Mouse (Mus musculus): ENCODE measurements around the gene Msl1. TPM values are rescaled to one million over a fixed set of nuclear protein-coding genes. Genes with fewer than 3 reads are reported as not detected.
"Not testable (repeated sequence)": the region's sequence is repeated elsewhere in the genome, so short reads cannot be mapped to it uniquely, and the experiment has no call there.

The Msl1 gene
- polyA plus RNA-seq, 1 experiment from 2014 or later: 11.3 TPM

DNA sequence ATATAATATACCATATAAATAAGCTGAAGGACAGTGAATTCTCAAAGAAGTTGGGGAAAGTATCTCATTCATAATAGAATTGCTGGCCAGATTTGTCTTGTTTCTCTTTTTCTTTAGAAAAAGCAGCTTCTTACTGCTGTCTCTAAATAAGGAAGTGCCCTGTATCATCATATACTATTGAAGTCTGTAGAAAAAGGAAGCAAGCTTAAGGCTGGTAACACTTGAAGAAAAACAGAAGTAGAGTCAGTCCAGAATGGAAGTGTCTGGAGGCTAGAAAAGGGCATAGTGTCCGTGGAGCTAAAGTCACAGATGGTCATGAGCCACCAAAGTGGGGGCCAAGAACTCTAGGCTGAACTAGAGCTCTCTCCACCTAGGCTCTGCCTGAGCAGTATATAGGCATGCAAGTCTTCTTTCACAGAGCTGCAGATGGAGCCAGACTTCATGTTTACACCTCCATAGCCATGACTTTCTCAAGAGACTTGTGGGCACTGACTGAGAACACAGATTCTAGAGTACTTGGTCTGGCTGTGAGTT is 21.5 kb downstream of the Msl1 start:
- ATAC-seq (ENCODE audit: low FRiP score, low TSS enrichment) (no peak), DNase-seq (ENCODE audit: low spot score) (no peak)
- Histone ChIP-seq H3K9ac (ENCODE audit: low read length) (no peak overlapping the region), H3K4me1 (replicated peaks; ENCODE audit: control insufficient read depth, insufficient read depth) (no peaks in the 10 kb centered on the region), H3K9me3 (ENCODE audit: control insufficient read depth, low read length) (no peaks in the 10 kb centered on the region), H3K27me3 (ENCODE audit: control insufficient read depth, insufficient read depth, low read length) (no peaks in the 10 kb centered on the region), H3K4me3 (ENCODE audit: low read depth, low read length) (no peak overlapping the region), H3K27ac (replicated peaks) (no peak overlapping the region), H3K4me2 (replicated peaks; ENCODE audit: low read depth) (no peak overlapping the region), H3K36me3 (ENCODE audit: control insufficient read depth, insufficient read depth, low read length) (peaks cover 18% of the 10 kb centered on the region)
- TF ChIP-seq EP300 (optimal IDR thresholded peaks at IDR 0.05) (no peak), CTCF (IDR thresholded peaks at IDR 0.05; ENCODE audit: low read depth) (no peak)
- 88% methylated on average over 1 of the region's 1 CpGs for WGBS

- no peaks in the 10 kb centered on the region for H3K27me3 ChIP-seq (ENCODE audit: control insufficient read depth, insufficient read depth, low read length)
- no peaks in the 10 kb centered on the region for H3K4me1 ChIP-seq (replicated peaks; ENCODE audit: control insufficient read depth, insufficient read depth)
- no peak overlapping the region for H3K27ac ChIP-seq (replicated peaks)
- ATAC-seq (ENCODE audit: low FRiP score, low TSS enrichment) (no peak), DNase-seq (ENCODE audit: low spot score) (no peak)
- no peak for TF ChIP-seq CTCF (IDR thresholded peaks at IDR 0.05; ENCODE audit: low read depth)
- no peak for TF ChIP-seq EP300 (optimal IDR thresholded peaks at IDR 0.05)
- H3K9ac ChIP-seq (ENCODE audit: low read length): no peak overlapping the region
- 91% methylated on average over 5 of the region's 5 CpGs for WGBS
- peaks cover 35% of the 10 kb centered on the region for H3K36me3 ChIP-seq (ENCODE audit: control insufficient read depth, insufficient read depth, low read length)
- H3K4me2 ChIP-seq (replicated peaks; ENCODE audit: low read depth): no peak overlapping the region
- H3K9me3 ChIP-seq (ENCODE audit: control insufficient read depth, low read length): no peaks in the 10 kb centered on the region
- H3K4me3 ChIP-seq (ENCODE audit: low read depth, low read length): no peak overlapping the region
Measured at GRCm38 (mm10) chr11:98820968-98821367, 25.7 kb downstream of the Msl1 start.

- H3K27ac ChIP-seq (replicated peaks); H3K9me3 ChIP-seq (ENCODE audit: control insufficient read depth, low read length); DNase-seq (ENCODE audit: low spot score); H3K9ac ChIP-seq (ENCODE audit: low read length); H3K4me1 ChIP-seq (replicated peaks; ENCODE audit: control insufficient read depth, insufficient read depth); H3K4me3 ChIP-seq (ENCODE audit: low read depth, low read length); H3K4me2 ChIP-seq (replicated peaks; ENCODE audit: low read depth); ATAC-seq (ENCODE audit: low FRiP score, low TSS enrichment); H3K27me3 ChIP-seq (ENCODE audit: control insufficient read depth, insufficient read depth, low read length): not testable (repeated sequence)
- peaks cover 39% of the 10 kb centered on the region for H3K36me3 ChIP-seq (ENCODE audit: control insufficient read depth, insufficient read depth, low read length)
- 91% methylated on average over 2 of the region's 2 CpGs for WGBS
Measured at GRCm38 (mm10) chr11:98826071-98826470, 30.8 kb downstream of the Msl1 start.

- ATAC-seq (ENCODE audit: low FRiP score, low TSS enrichment) (no peak), DNase-seq (ENCODE audit: low spot score) (no peak)
- Histone ChIP-seq H3K9ac (ENCODE audit: low read length) (no peak overlapping the region), H3K36me3 (ENCODE audit: control insufficient read depth, insufficient read depth, low read length) (peaks cover 37% of the 10 kb centered on the region), H3K27me3 (ENCODE audit: control insufficient read depth, insufficient read depth, low read length) (no peaks in the 10 kb centered on the region), H3K4me2 (replicated peaks; ENCODE audit: low read depth) (no peak overlapping the region), H3K4me1 (replicated peaks; ENCODE audit: control insufficient read depth, insufficient read depth) (no peaks in the 10 kb centered on the region), H3K9me3 (ENCODE audit: control insufficient read depth, low read length) (no peaks in the 10 kb centered on the region), H3K4me3 (ENCODE audit: low read depth, low read length) (no peak overlapping the region), H3K27ac (replicated peaks) (no peak overlapping the region)
- TF ChIP-seq EP300 (optimal IDR thresholded peaks at IDR 0.05) (no peak), CTCF (IDR thresholded peaks at IDR 0.05; ENCODE audit: low read depth) (no peak)
- 80% methylated on average over 2 of the region's 2 CpGs for WGBS
Measured at GRCm38 (mm10) chr11:98827877-98828276, 32.6 kb downstream of the Msl1 start.

GRCm38 (mm10) chr11:98829091-98829775 is 33.9 kb downstream of the Msl1 start:
- Histone ChIP-seq H3K4me1 (replicated peaks; ENCODE audit: control insufficient read depth, insufficient read depth) (no peaks in the 10 kb centered on the region), H3K27me3 (ENCODE audit: control insufficient read depth, insufficient read depth, low read length) (no peaks in the 10 kb centered on the region), H3K4me2 (replicated peaks; ENCODE audit: low read depth) (no peak overlapping the region), H3K4me3 (ENCODE audit: low read depth, low read length) (no peak overlapping the region), H3K36me3 (ENCODE audit: control insufficient read depth, insufficient read depth, low read length) (peaks cover 36% of the 10 kb centered on the region), H3K27ac (replicated peaks) (no peak overlapping the region), H3K9me3 (ENCODE audit: control insufficient read depth, low read length) (no peaks in the 10 kb centered on the region), H3K9ac (ENCODE audit: low read length) (no peak overlapping the region)
- ATAC-seq (ENCODE audit: low FRiP score, low TSS enrichment): no peak
- DNase-seq (ENCODE audit: low spot score): no peak
- 69% methylated on average over 12 of the region's 12 CpGs for WGBS
- TF ChIP-seq EP300 (optimal IDR thresholded peaks at IDR 0.05) (no peak), CTCF (IDR thresholded peaks at IDR 0.05; ENCODE audit: low read depth) (peak; percentile 91)

DNA sequence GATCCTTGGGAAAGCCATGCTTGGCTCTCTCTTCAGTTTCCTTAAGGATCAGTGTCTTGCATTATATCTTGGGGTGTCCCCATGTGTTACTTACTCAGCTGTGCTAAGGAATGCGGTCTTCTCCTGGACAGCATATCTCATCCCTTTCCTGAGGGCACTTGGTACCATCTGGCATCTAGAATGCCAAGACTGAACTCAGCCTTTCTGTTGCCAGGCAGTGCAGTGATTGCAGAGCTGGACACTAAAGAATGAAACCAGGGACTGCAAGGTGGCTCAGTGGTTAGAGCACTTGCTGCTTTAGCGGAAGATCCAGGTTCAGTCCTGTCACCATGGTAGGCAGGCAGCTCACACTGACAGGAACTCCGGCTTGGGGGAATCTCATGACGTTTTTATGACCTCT is 34.6 kb downstream of the Msl1 start:
- no peak overlapping the region for H3K9ac ChIP-seq (ENCODE audit: low read length)
- H3K4me1 ChIP-seq (replicated peaks; ENCODE audit: control insufficient read depth, insufficient read depth): no peaks in the 10 kb centered on the region
- TF ChIP-seq EP300 (optimal IDR thresholded peaks at IDR 0.05): no peak
- no peak for TF ChIP-seq CTCF (IDR thresholded peaks at IDR 0.05; ENCODE audit: low read depth)
- H3K4me3 ChIP-seq (ENCODE audit: low read depth, low read length): no peak overlapping the region
- H3K27me3 ChIP-seq (ENCODE audit: control insufficient read depth, insufficient read depth, low read length): no peaks in the 10 kb centered on the region
- no peak overlapping the region for H3K27ac ChIP-seq (replicated peaks)
- H3K36me3 ChIP-seq (ENCODE audit: control insufficient read depth, insufficient read depth, low read length): peaks cover 34% of the 10 kb centered on the region
- no peak for ATAC-seq (ENCODE audit: low FRiP score, low TSS enrichment)
- no peak for DNase-seq (ENCODE audit: low spot score)
- H3K9me3 ChIP-seq (ENCODE audit: control insufficient read depth, low read length): no peaks in the 10 kb centered on the region
- 65% methylated on average over 4 of the region's 4 CpGs for WGBS
- no peak overlapping the region for H3K4me2 ChIP-seq (replicated peaks; ENCODE audit: low read depth)

Measured in stomach, postnatal 0 days (tissue).